Mouse (Mus musculus) kidney, adult 8-10 months (tissue): ENCODE data around the gene Cdr2l.

Source experiments
- DNase-seq, 2 experiments: peaks; one replicate each; pipeline ENCODE4 v3.0.0; 2022

Gene Cdr2l

DNA sequence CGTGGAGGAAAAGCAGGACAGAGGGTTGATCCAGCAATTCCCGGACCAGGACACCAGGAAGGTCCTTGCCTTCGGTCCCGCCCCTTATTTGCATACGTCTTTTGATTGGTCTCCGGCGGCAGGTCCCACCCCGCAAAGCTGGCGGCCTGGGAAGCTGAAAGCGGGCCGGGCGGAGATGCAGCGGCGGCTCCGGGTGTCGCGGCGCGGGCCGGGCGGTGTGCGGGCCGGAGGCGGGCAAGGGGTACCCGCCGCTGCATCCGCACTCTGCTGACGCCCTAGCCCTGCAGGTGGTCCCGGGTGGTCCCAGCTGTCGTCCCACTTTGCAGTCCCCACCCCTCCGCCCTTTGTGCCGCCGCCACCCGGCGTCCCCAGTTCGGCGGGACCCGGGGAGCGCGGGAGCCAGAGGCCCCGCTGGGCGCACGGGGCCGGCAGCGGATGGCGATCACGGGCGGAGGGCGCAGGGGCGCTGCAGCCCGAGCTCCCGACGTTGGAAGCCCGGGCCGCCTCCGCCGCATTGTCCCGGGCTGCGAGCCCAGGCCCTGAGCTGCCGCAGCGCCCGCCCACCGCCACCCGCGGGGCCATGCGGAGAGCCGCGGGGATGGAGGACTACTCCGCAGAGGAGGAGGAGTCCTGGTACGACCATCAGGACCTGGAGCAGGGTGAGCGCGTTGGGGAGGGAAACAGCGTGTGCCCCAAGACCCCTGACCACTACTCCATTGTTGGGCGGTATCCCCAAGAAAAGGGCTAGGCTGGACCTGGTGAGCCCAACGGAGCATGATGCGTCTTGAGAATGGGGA lies at the start of gene Cdr2l:
Cdr2l (plus strand) TSS at position 174 of the 797 bp plus-strand sequence.
- DNase-seq, result peak; percentile 92

DNA sequence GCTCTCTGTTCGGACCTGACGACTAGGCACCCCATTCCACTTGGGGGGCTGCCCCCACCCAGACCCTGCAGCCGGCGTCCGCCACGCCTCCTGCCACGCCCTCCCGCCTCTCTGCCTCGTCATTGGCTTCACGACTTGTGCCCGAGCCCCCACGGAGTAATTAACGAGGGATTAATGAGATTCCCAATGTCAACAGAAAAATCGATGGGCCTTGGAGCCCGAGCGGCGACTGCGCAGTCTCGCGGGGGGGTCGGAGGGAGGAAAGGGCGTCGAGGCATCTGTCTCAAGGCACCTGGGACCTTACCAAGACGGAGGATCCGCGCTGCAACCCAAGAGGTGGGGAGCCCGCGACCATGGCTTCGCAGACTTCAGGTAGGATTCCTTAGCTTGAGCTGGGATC lies 47.2 kb upstream of the Cdr2l start, which contains the start of gene Otop3:
Otop3 (plus strand) TSS at position 201 of the 400 bp plus-strand sequence.
- no peak for DNase-seq

DNA sequence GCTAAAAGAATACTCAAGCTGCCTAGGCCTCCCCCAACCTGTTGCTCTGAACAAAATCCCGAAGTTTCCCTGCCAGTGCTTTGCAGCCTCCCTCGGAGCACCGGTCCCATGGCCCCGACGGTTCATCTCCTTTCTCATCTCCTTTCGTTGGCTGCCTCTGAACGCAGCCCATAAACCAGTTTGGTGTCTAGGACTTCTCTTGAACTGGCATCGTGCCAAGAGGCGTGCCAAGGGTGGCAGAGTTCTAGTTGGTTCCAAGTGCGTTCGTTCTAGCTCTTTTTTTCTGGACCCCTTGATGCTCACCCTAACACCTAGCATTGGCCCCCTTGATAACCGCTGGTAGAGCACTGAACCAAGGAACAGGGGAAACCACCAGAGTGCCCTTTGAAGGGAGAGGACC lies 46.5 kb upstream of the Cdr2l start:
- peak in 1 of 2 experiments; percentile 38 for DNase-seq

DNA sequence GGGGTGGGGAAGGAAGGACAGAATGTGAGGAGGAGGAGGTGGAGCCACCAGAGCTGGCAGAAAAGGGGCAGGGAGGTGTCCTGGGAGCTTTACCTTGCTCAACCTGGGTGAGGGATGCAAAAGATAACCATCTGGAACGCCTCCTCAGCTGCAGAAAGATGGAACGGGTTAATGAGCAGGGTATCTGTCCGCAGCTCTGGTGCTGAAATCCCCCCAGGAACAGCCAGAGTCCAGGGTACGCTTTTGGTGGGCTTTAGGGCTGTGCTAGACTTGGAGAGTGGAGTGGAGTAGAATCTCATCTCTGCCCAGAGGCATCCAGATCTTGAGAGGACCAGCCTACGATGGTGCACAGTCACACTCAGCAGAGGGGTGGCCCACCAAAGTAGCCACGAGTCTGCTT lies 45.6 kb upstream of the Cdr2l start:
- DNase-seq, result no peak

DNA sequence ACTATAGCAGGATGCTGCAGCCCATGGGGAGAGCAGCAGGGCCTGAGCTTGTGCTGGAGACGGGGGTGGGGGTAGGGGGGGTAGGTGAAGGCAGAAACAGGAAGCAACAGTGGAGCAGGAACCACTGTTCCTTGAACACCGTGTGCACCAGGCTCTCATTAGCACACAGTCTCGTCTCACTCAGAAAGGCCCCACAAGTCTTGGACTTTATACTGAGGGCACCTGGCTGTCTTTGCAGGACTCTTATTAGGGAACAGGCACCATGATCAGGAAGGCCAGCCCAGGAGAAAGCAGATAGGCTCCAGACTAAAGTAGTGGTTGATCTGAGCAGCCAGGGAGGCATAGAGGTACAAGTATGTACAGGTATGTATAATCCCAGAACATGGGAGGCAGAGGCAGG lies 44.4 kb upstream of the Cdr2l start:
- peak; percentile 32 to 38 for DNase-seq

DNA sequence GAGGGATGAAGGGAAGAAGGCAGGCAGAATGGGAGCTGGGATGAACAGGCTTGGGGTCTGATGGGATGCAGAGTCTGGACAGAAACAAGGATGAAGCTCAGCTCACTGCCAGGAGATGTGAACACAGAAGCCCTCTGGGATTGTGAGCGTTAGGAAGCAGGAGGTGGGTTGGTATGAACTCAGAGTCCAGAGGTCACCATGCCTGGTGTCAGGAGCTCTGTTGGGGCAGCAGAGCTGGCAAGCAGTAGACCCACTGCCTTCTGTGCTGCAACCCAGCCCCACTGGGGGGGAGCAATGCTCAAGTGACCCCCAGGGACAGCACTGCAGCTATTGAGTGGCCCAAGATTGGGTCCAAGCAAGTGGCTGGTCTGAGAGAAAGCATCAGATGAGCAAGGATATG lies 43.9 kb upstream of the Cdr2l start:
- no peak for DNase-seq

DNA sequence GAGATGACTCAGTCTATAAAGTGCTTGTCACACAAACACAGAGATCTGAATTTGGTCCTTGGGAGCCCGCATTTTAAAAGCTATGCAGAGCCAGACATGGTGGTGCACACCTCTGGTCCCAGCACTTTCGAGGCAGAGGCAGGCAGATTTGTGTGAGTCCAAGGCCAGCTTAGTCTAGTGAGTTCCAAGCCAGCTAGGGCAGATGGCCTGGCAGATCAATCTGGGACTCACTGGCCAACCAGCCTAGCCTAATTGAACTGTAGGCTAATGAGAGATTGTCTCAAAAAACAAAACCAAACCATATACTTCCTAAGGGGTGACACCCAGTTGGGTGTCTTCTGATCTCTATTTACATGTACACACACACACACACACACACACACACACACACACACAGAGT lies 40.5 kb upstream of the Cdr2l start:
- DNase-seq, result no peak

DNA sequence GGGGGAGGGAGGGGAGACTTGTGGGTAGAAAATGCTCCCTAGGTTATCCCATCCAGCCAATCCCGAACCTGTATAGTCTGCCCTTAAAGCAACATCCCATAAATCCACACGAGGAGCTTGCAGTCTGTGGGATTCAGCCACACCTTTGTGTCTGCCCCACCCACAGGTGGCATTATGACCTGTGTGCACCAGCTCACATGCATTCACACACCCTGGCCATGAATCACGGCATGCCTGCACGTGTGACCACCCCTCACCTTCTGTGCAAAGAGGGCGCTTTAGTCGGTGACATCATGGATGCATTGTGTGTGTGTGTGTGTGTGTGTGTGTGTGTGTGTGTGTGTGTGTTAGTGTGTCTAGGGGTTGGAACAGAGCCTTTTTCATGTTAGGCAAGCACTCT lies 39.9 kb upstream of the Cdr2l start:
- DNase-seq, result no peak

DNA sequence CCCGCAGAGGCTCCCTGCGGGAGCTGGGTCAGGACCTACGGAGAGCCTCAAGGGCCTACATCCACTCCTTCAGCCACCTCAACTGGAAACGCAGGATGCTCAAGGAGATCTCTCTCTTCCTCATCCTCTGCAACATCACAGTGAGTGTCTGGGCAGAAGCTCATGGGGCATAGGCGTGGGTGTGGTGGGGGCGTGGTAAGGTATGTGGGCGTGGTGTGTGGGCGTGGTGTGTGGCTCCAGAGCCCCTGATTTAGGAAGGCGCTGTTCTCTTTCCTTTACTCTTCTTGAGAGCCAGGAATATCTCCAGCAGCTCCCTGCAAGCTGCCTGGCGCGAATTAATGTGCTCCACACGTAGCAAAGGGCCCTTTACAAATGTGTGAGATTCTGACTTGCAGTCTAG lies 36.7 kb upstream of the Cdr2l start:
- no peak for DNase-seq

DNA sequence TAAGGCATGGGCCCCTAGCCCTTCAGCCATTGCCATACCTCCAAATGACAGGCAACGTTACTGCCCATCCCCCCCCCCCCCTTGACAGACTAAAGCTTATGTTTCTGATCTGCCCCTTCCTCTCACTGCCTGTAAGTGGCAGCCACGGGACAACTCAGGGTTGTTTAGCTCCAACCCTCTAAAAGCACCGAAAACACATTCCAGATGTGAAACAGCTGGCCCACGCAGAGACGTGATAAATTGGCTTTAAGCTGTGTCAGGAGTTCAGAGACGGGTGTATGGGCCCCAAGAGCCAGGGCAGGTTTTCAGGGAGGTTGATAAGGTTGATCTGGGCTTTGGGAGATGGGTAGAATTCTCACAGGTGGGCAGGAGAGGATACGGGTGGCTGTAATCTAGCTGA lies 36.2 kb upstream of the Cdr2l start:
- DNase-seq, result no peak

DNA sequence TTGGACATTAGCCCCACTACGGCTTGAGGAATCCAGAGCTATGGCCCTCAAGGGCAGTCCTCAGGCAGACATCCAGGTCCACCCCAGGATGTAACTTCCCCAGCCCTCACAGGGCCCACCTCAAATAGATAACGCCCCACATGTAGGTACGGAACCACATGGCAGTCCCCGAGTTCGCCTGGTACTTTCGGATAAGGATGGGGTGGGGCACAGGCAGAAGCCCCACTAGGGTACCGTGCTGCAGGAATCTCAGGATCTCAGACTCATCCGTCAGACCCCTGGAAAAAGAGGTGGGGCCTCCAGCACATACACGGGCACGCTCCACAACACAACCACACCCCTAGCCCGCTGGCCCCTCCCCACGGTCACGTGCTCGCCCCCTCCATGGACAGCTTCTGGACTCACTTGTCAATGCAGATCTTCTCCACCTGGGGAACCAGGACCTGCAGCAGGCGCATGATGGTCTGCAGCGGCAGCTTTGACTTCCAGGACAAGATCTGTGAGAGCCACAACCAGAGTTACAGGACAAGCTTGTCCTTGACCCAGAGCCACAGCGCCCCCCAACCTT lies 33.0 kb upstream of the Cdr2l start:
- no peak for DNase-seq

DNA sequence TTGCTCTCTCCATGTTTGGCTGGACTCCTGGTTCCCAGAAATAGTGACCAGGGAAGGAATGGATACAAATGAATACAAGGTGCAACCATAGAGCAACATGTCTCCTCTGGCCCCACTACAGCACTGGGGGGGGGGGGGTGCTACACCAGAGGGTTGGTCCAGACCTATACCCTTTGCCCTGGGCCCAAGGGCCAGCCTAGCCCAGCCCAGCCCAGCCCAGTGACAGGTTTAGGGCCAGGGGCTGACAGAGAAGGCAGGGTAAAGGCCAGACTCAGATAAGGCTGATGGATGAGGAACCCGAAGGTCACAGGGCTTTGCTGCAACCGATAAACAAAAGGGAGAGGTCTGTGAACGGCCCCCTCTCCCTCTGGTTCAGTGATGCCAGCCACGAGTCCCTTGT lies 31.7 kb upstream of the Cdr2l start:
- DNase-seq, result no peak

DNA sequence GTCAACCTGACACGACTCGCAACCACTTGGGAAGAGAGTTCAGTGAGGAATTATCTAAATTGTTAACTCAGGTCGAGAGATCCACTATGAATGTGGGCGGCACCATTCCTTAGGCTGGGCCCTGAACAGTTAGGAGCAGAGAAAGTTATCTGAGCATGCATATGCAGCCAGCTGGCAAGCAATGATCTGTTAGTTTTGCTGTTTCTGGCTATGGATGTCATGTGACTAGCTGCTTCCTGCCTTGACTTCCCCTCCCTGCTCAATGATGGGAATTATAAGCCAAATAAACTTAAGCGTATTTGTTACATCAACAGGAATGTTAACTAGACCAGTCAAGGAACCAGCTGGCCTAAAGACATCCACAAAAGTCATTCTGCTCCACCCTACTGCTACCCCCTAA lies 28.3 kb upstream of the Cdr2l start:
- DNase-seq, result no peak

DNA sequence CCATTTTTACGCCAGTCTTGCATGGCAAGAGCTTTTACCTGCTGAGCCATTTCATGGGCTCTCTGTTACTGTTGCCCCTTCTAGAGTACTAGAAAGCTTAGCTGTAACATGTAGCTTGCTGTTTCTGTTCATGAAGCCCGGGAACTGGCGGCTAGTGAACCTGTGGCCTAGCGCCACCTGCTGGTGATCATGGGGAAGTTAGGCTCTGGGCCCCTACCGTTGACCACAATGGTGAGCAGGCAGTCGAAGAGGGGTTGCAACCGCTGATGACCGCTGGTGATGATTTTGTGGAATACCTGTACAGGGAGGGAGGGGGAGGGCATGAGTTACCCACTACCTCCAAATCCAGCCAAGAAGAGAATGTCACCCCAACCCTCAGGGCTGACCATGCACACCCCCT lies 27.5 kb upstream of the Cdr2l start:
- peak in 1 of 2 experiments; percentile 60 for DNase-seq

DNA sequence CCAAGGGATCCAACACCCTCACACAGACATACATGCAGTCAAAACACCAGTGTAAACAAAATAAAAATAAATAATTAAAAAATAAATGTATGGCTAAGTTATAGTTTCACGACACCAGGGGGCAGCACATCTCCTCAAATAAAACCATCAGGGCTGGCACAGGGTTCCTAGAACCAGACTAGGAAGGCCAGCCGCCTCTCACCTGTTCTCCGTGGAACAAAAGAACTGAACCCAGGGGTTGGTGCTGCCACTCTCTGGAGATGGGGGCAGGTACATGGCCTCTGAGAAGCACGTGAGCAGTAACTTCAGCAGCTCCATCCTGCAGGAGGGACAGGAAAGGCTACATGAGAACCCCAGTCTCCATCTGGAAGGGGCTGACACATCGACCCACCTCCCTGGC lies 23.2 kb upstream of the Cdr2l start:
- peak; percentile 66 to 76 for DNase-seq

DNA sequence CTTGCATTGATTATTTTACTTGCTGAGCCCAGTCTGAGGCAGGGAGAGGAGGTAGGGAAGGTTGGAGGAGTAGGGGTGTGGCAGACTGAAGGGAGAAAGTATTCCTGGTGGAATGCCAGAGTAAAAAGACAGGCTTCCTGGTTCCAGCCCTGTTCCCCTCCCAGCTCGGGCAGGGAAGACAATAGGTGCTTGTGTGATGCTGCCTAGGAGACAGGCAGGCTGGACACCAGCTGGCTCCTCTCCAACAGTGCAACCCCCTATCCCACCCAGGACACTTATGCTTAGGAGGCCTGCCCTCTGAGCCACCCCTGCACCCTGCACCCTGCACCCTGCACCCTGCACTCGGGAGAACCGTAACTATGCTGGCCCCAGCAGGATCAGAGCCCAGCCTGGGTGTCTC lies 22.4 kb upstream of the Cdr2l start:
- no peak for DNase-seq

DNA sequence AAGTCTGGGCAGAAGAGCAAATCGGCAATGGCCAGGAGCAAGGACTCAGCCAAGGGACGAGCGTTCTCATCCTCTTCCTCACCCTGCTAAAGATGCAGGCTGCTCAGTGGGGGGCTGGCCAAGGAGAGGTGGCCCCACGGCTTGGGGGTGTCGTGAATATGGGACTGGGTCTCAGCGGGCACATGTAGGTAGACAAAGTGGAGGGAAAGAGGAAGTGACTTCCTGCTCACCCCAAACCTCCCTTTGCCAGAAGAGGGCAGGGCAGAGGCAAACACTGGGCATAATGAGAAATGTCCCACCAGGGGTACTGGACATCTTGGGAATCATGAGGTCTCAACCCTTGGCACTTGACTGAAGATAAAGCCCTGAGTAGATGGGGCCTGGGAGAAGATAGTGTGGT lies 22.0 kb upstream of the Cdr2l start:
- no peak for DNase-seq

DNA sequence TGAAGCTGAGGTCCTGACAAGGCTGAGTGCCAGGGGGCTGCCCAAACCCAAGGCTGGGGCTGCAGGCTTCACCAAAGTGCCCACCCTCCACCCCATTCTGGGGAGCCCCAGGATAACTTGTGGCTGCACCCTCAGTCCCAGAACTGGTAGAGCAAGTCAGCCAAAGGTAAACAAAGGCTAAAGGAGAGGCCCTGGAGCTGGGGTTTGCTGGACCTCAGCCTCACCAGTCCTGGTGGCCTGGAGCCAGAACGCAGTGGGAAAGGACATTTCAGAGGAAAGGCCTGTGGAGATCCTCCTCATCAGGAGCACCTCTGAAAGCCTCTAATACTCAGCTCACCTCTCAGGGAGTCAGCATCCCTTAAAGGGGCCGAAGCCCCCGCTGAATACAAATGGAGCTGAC lies 17.6 kb upstream of the Cdr2l start:
- DNase-seq, result no peak

DNA sequence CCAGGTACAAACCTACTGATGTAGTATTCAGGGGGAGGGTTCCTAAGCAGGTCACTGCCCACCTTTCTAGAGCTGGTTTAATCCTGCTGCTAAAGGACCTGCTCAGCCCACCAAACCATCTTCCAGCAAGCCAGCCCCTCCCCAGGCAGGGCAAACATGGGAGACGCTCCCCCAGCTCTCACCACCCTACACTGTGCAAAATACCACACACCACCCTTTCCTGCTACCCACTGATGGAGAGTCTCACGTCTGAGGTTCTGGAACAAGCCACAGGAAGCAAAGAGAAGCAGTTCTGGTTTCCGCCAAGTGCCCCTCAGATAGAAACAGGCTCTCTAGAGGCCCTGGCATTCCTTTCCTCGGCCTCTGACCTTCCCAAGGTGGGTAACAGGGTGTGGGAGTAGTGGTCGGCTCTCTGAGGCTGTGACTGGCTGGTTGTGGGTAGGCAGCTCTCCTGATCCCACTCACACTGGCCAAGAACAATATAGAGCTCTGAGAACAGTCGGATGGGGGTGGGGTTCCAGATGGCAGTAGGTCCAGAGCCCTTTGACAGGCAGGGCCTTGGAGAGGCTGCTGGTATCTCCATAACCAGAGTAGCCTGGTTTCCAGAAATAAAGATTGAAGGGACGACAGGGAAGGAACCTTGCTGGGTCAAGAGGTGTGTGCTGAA lies 15.5 kb upstream of the Cdr2l start:
- no peak for DNase-seq

DNA sequence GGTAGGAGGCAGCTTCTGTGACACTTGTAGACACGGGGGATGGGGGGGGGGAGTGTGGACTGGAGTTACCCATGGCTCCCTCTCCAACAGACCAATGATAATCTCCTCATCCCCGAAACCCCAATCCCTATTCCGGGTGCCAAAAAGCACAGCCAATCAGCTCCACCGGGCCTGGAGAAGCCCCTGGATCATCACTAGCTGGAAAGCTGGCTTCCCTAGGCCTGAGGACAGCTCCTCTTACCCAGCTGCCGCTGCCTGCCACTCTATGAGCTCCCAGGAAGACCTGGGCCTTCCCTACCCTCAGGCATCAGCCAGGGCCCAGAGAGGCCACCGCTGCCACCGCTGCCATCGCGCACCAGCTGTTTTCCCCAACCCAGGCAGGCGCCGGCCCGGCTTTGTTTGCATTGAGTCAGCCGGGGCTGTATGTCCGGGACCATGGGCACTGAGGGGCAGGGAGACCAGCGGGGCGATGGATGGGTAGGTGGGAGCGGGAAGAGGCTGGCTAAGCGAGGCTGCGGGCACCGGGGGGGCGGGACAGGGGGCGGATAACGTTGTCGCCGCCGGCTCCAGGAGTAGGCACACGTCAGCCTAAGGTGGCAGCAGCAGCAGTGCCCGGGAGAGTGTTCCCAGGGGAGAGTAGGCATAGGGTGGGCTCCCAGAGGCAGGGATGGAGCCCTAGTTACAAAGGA lies 14.9 kb upstream of the Cdr2l start:
- no peak for DNase-seq

DNA sequence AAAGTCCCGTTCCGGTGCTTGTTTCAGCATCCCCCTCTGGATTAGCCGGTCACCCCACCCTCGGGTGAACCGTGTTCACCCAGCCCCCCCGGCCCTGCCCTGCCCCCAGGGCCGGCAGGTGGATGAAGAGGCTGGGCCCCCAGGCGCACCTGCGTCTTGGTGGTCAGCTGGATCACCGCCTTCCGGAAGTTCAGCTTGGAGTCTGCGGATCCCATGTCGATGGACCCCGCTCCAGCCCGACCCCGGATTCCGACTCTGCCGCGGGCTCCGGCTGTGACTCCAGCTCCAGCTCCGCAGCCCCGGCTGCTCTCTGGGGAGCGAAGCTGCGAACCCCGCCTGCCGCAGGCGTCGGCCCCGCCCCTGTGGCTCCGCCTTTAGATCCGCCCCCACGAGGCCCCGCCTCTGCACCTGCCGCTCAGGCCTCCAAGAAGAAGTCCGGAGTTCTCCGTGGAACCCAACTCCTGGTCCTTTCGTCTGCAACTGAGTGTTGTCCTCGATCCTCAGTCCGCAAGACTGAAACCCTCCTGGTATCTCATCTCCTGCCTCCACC lies 14.2 kb upstream of the Cdr2l start, which contains the start of gene Hid1:
Hid1 (minus strand) TSS at position 362 of the 550 bp plus-strand sequence.
- DNase-seq, result peak; percentile 82 to 89

DNA sequence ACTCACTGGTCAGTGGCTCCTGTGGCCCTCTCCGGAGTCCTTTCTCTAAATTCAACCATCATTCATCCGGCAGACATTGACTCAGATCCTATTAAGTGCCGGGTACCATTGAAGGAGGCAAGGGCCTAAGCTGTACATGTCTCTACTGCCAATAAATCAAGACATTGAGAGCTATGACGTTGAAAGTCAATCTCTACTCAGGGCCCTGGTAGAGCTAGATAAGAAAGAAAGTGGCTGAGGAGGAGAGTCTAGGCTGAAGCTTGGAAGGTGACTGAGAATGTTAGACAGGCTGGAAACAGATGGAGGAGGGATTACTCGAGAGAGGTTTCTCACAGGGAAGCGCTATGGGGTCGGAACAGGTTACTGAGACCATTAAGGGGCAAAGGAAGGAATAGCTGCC lies 11.3 kb upstream of the Cdr2l start:
- no peak for DNase-seq

DNA sequence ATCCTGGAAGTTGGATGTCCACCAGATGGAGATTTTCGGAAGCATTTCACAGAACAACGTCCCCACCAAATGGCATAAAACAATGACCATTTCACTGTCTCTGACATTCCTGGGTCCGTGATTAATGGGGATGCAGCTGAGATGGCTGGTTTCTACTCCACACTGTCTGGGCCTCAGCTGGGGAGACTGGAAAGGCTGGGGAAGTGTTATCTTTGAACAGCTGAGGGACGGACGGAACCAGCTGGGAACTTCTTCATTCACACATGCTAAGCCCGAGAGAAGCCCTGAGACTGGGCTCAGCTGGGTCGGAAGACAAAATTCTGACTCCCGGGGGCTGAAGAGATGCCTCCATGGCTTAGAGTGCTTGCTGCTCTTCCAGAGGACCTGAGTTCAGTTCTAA lies 10.4 kb upstream of the Cdr2l start:
- no peak for DNase-seq
